Mouse (Mus musculus): ENCODE measurements around the gene Icam1. TPM values are rescaled to one million over a fixed set of nuclear protein-coding genes. Genes with fewer than 3 reads are reported as not detected.
A peak's percentile ranks its signal among the peaks of the same experiment; 100 is the strongest.

The Icam1 gene
- 3.7 and 3.8 TPM in 2 replicates for polyA plus RNA-seq (2016; fragmentation: Nextera tagmentation; extraction: Ambion mirVana)

GRCm38 (mm10) chr9:21015571-21016130 is at the start of gene Icam1:
Gene Icam1 (plus strand): TSS chr9:21015985.
- H3K27ac ChIP-seq: no peak within 1 kb of the TSS
- peak within 1 kb of the TSS; percentile 21 for H3K9ac ChIP-seq
- H3K36me3 ChIP-seq (replicated peaks): no peaks in the 10 kb centered on the region
- no peak for ATAC-seq (ENCODE audit: low FRiP score)
- no peaks in the 10 kb centered on the region for H3K9me3 ChIP-seq
- H3K4me1 ChIP-seq: peaks cover 12% of the 10 kb centered on the region
- peaks cover 79% of the 10 kb centered on the region for H3K27me3 ChIP-seq
- 1% methylated on average over 30 of the region's 30 CpGs for WGBS
- peak within 1 kb of the TSS; percentile 25 for H3K4me3 ChIP-seq (replicated peaks)
- H3K4me2 ChIP-seq: peak within 1 kb of the TSS; percentile 41

- ATAC-seq (ENCODE audit: low FRiP score): no peak
- Histone ChIP-seq H3K4me3 (replicated peaks) (no peak overlapping the region), H3K36me3 (replicated peaks) (peaks cover 27% of the 10 kb centered on the region), H3K27ac (no peak overlapping the region), H3K9me3 (no peaks in the 10 kb centered on the region), H3K4me2 (no peak overlapping the region), H3K9ac (no peak overlapping the region), H3K27me3 (no peaks in the 10 kb centered on the region), H3K4me1 (no peaks in the 10 kb centered on the region)
- WGBS: 86% methylated on average over 3 of the region's 3 CpGs
Observed at GRCm38 (mm10) chr9:20966008-20966407, 49.8 kb upstream of the Icam1 start.

DNA sequence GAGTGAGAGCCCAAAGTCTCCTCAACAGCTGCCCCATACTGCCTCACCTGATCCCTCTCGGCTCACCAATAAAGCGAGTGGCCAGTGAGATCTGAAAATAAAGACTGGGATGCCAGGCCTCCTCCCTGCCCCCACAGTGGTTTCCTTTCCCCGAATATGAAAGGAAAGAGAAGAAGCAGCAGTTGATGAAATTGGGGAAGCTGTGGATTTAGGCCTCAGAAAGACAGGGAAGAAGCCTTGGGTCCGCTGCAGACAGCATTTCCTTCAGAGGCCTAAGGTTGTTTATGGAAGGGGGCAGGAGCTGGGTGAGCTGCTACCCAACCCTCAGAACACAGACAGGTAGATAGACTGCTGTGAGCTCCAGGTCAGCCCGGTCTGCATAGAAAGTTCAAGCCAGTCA is 49.0 kb upstream of the Icam1 start:
- H3K9ac ChIP-seq: no peak overlapping the region
- no peak overlapping the region for H3K4me3 ChIP-seq (replicated peaks)
- H3K27ac ChIP-seq: no peak overlapping the region
- no peak overlapping the region for H3K4me2 ChIP-seq
- ATAC-seq (ENCODE audit: low FRiP score): no peak
- H3K27me3 ChIP-seq: no peaks in the 10 kb centered on the region
- H3K4me1 ChIP-seq: no peaks in the 10 kb centered on the region
- 77% methylated on average over 5 of the region's 5 CpGs for WGBS
- H3K9me3 ChIP-seq: no peaks in the 10 kb centered on the region
- H3K36me3 ChIP-seq (replicated peaks): peaks cover 27% of the 10 kb centered on the region

DNA sequence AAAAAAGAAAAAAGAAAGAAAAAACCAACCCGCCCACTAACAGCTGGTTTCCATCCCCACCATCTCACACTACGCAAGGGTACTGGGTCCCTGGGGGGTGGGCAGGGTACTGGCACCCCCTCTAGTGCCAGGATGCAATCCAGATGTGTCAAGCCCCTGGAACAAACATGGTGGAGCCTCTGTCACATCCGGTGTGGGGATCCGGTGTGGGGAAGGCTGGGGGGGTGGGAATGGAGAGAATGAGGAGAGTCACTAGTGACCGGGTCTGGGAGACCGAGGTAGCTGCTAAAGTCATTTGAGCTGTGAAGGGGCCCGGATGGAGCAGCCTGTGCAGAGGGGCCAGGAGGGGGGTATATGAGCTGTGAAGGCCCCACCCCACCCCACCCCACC is 44.0 kb upstream of the Icam1 start:
- Histone ChIP-seq H3K9me3 (no peaks in the 10 kb centered on the region), H3K9ac (no peak overlapping the region), H3K27me3 (peaks cover 5% of the 10 kb centered on the region; the same call in 1 of the 2 replicates), H3K4me2 (no peak overlapping the region; the same call in 1 of the 2 replicates), H3K4me3 (replicated peaks) (no peak overlapping the region), H3K27ac (no peak overlapping the region), H3K4me1 (peaks cover 32% of the 10 kb centered on the region), H3K36me3 (replicated peaks) (peaks cover 17% of the 10 kb centered on the region)
- no peak for ATAC-seq (ENCODE audit: low FRiP score)
- WGBS: 87% methylated on average over 7 of the region's 7 CpGs

DNA sequence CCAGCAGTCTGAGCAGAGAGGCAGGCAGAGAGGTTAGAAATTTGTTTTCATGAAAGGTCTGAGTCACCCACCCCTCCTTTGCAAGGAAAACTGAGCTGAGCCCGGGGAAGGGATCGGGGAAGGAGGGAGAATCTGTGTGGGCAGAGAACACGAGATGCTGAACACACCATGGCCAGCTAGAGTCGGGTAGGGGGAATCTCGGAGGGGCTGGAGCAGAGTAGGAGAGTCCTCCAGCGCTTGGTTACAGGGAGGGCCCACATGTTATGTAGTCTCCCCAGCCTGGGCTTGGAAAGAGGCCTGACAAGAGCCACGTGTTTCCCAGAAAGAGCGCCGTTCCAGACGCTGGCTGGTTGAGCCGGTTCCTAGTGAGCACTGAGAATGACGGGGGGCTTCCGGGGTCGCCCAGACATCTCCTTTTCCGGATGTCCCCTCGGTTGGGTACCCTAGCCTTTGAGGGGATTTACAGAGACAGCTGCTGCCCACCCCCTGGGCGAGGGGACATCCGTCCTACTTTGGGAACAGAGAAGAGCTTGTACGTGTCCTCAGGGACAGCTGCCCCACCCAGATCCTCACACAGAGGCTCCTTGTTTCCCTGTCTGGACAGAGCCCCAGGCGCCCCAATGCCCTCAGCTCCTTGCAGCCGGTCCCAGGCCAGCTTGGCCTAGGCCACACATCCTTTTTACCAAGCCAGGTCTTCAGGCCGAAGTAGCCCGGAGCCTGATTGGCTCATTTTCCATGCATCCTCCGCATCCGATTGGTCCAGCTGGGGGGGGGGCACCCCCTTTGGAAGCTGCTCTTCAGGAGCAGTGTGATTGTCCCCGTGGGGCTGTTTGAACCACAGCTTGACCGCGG is 43.4 kb upstream of the Icam1 start:
- peaks cover 32% of the 10 kb centered on the region for H3K4me1 ChIP-seq
- peaks cover 5% of the 10 kb centered on the region; the same call in 1 of the 2 replicates for H3K27me3 ChIP-seq
- no peaks in the 10 kb centered on the region for H3K9me3 ChIP-seq
- WGBS: 34% methylated on average over 28 of the region's 28 CpGs
- 0 out of 2 replicates have a peak overlapping the region, but pooled peaks have one; percentile 14 for H3K27ac ChIP-seq
- H3K36me3 ChIP-seq (replicated peaks): peaks cover 11% of the 10 kb centered on the region
- peak overlapping the region; percentile 25 for H3K4me2 ChIP-seq
- H3K4me3 ChIP-seq (replicated peaks): no peak overlapping the region
- ATAC-seq (ENCODE audit: low FRiP score): no peak
- H3K9ac ChIP-seq: 0 out of 2 replicates have a peak overlapping the region, but pooled peaks have one; percentile 13

- H3K4me2 ChIP-seq: peak overlapping the region; percentile 6; the same call in 1 of the 2 replicates
- H3K4me1 ChIP-seq: peaks cover 32% of the 10 kb centered on the region
- WGBS: 86% methylated on average over 4 of the region's 4 CpGs
- no peak for ATAC-seq (ENCODE audit: low FRiP score)
- H3K4me3 ChIP-seq (replicated peaks): 0 out of 2 replicates have a peak overlapping the region, but pooled peaks have one; percentile 1
- H3K9me3 ChIP-seq: no peaks in the 10 kb centered on the region
- H3K36me3 ChIP-seq (replicated peaks): peaks cover 3% of the 10 kb centered on the region; the same call in 1 of the 2 replicates
- no peak overlapping the region for H3K27ac ChIP-seq
- peaks cover 5% of the 10 kb centered on the region; the same call in 1 of the 2 replicates for H3K27me3 ChIP-seq
- no peak overlapping the region for H3K9ac ChIP-seq
Observed at GRCm38 (mm10) chr9:20973001-20973681, 42.6 kb upstream of the Icam1 start.

GRCm38 (mm10) chr9:20973682-20974075 is 42.1 kb upstream of the Icam1 start:
- peak overlapping the region; percentile 6; the same call in 1 of the 2 replicates for H3K4me2 ChIP-seq
- peaks cover 32% of the 10 kb centered on the region for H3K4me1 ChIP-seq
- no peak overlapping the region for H3K9ac ChIP-seq
- no peaks in the 10 kb centered on the region for H3K36me3 ChIP-seq (replicated peaks)
- H3K9me3 ChIP-seq: no peaks in the 10 kb centered on the region
- H3K27me3 ChIP-seq: peaks cover 5% of the 10 kb centered on the region; the same call in 1 of the 2 replicates
- no peak overlapping the region for H3K27ac ChIP-seq
- 0 out of 2 replicates have a peak overlapping the region, but pooled peaks have one; percentile 1 for H3K4me3 ChIP-seq (replicated peaks)
- 52% methylated on average over 6 of the region's 6 CpGs for WGBS
- ATAC-seq (ENCODE audit: low FRiP score): no peak

DNA sequence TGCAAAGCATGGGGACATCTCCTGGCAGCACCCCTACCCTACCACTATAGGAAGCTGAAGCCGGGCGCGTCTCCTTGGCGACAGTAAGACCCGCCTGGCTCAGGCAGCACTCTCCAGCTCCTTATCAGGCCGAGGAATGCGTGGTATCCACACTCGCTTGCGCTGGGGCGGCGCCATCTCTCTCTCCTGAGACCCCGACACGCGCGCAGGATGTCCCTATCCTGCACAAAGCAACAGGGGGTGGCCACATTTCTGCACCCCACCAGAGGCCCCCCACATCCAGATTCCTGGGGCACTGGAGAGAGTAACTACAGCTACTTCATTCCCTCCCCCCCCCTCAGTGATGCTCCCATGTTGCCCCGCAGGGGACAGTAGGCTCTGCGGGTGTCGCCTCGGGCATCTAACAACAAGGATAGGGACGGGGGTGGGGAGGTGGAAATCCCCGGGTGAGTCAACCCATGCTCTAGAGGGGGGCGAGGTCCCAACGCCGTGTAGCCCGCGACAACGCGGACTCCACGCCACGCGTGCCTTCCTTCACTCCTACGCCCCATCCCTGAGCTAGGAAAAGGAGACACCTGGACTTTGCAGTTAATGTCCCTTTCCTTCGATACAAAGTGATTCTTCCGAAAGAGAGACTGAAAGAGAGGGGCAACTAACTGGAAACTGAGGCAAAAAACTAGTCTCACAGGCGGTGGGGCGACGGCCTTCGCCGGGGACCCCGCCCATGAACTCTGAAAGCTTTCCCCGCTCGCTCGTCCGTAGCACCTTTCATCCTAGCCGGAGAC is 40.2 kb upstream of the Icam1 start:
- ATAC-seq (ENCODE audit: low FRiP score): peak; percentile 66
- peaks cover 32% of the 10 kb centered on the region for H3K4me1 ChIP-seq
- H3K36me3 ChIP-seq (replicated peaks): no peaks in the 10 kb centered on the region
- H3K9ac ChIP-seq: peak overlapping the region; percentile 80
- H3K4me3 ChIP-seq (replicated peaks): peak overlapping the region; percentile 77
- under 1% methylated on average over 45 of the region's 45 CpGs for WGBS
- H3K4me2 ChIP-seq: peak overlapping the region; percentile 94
- peaks cover 5% of the 10 kb centered on the region; the same call in 1 of the 2 replicates for H3K27me3 ChIP-seq
- H3K27ac ChIP-seq: peak overlapping the region; percentile 74
- no peaks in the 10 kb centered on the region for H3K9me3 ChIP-seq

DNA sequence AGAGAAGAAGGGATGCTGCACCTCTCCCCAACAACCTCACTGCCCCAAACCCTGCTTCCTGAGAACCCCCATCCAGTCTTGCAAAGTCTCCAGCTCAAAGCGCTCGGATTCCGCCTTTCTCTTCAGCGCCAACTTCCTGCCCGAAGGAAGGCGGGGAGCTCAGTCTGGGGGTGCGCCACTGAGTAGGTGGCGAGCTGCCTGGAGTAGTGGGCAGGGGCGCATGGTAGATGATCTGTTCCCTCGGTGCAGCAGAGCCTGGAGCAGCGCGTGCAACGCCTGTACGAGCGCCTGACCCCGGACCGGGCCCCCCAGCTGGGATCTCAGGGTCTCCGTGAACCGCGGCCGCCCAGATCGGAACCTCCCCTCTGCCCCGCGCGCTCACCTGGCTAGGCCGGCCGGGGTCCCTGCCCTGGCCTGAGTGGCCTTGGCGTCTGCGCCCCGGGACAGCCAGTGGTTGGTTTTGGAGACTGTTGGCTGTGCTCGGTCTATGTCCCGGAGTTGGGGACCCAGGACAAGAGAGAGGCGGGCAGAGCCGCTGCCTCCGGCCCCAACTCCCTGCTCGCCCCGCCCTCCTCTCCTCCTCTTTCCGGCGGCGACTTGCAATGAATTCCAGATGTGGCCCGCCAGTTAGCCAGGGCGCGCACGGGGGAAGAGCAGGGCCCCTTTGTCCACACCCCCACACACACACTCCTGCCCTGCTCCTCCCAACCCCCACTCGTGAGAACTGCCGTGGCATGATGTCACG is 39.4 kb upstream of the Icam1 start, which contains the start of gene S1pr2:
TSS of gene S1pr2 (minus strand) at position 566 of the 745 bp plus-strand sequence.
- Histone ChIP-seq H3K4me1 (peaks cover 32% of the 10 kb centered on the region), H3K27me3 (peaks cover 5% of the 10 kb centered on the region; the same call in 1 of the 2 replicates), H3K4me2 (peak within 1 kb of the TSS; percentile 94), H3K27ac (peak within 1 kb of the TSS; percentile 74), H3K36me3 (replicated peaks) (no peaks in the 10 kb centered on the region), H3K9ac (peak within 1 kb of the TSS; percentile 80), H3K4me3 (replicated peaks) (peak within 1 kb of the TSS; percentile 77), H3K9me3 (no peaks in the 10 kb centered on the region)
- WGBS: under 1% methylated on average over 42 of the region's 47 CpGs
- peak; percentile 69 for ATAC-seq (ENCODE audit: low FRiP score)

DNA sequence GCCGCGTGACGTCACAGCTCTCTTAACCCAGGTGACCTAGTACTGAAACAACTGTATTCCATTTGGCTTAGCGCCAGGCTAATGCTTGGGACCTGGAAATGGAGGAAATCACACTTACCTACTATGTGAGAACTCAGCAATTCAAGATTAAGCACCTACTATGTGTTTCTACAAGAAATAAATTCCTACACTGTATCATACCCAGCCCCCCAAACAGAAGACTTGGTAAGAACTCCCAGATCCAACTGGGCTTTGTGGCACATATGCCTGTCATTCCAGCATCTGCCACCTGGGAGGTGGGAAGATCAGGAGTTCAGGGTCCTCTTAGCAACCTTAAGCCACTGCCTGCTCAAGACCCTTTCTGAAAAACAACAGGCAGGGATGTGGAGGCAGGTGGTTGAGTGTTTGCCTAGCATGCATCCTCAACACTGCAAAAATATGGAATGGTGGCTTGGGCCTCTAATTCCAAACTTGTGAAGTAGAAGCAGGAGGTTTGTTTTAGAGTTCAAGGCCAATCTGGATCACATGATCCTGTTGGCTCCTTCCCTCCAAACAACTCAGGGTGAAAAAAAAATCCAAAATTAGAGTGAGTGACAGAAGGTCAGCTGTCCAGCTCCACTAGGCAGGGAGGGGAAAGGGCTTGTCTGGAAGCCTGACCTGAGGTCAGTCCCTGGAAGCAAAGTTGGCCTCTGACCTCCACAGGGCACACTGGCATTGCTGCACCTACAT is 38.7 kb upstream of the Icam1 start:
- Histone ChIP-seq H3K4me2 (peak overlapping the region; percentile 94), H3K36me3 (replicated peaks) (no peaks in the 10 kb centered on the region), H3K4me1 (peaks cover 32% of the 10 kb centered on the region), H3K27ac (peak overlapping the region; percentile 74; the same call in 1 of the 2 replicates), H3K27me3 (peaks cover 11% of the 10 kb centered on the region; the same call in 1 of the 2 replicates), H3K4me3 (replicated peaks) (peak overlapping the region; percentile 77), H3K9ac (peak overlapping the region; percentile 80; the same call in 1 of the 2 replicates), H3K9me3 (no peaks in the 10 kb centered on the region)
- peak; percentile 11; the same call in 1 of the 2 replicates for ATAC-seq (ENCODE audit: low FRiP score)
- 2% methylated on average over 4 of the region's 4 CpGs for WGBS

Measured in forebrain, embryonic 12.5 days (tissue).